Comparison of ENCODE assay signal across 28 mouse cellular contexts in the genomic region with DNA sequence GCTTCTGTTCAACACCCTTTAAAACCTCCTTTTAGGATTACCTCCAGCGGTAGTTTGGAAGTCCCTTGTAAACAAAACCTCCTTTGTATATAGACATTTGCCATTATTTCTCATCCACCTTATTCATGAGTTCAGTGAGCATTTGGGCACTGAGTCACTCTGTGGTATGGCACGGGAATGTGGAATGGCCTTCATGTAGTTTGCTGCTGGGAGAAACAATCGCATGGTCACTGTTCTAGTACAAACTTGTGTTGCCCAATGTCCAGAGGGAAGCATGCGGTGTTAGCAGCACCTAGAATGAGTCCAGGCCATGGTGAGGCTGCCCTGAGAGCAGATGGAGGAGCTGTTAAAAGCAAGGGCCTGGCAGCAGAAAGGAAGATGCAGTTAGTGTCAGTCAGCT. TPM values are rescaled to one million over a fixed set of nuclear protein-coding genes. Genes with fewer than 3 reads are reported as not detected.
DNase-seq lines count a peak whose midpoint lies in the region; ATAC-seq and TF ChIP-seq lines count a peak whose summit lies in the region.
"Had no signal": no experiment of that assay in that cellular context is flagged by ENCODE, and none has a peak within 500 bp of the region (broad histone marks: within the 10 kb centered on the region; RNA-seq: fewer than 3 reads in every experiment).

No protein-coding gene starts in this region.

- H3K9me3 ChIP-seq in hindbrain, embryonic 13.5 days: no peaks in the 10 kb centered on the region
- H3K9me3 ChIP-seq in hindbrain, embryonic 10.5 days: peaks cover 5% of the 10 kb centered on the region; the same call in 1 of the 2 replicates
- no peaks in the 10 kb centered on the region for H3K9me3 ChIP-seq in stomach, embryonic 14.5 days (ENCODE audit: control insufficient read depth, low read depth, low read length)
- no peaks in the 10 kb centered on the region for H3K9me3 ChIP-seq in forebrain, embryonic 14.5 days (replicated peaks; ENCODE audit: control insufficient read depth, low read length)
- H3K9me3 ChIP-seq: heart, embryonic 10.5 days; heart, embryonic 15.5 days; hindbrain, embryonic 12.5 days; limb, embryonic 13.5 days; liver, embryonic 12.5 days; stomach, embryonic 15.5 days had no signal

- ATAC-seq in hindbrain, embryonic 13.5 days (ENCODE audit: low FRiP score): no peak
- no peak for ATAC-seq in stomach, embryonic 14.5 days (ENCODE audit: insufficient number of reproducible peaks, insufficient read depth, low FRiP score, low read depth)
- no peak for ATAC-seq in forebrain, embryonic 14.5 days
- ATAC-seq: forebrain, postnatal 0 days; intestine, postnatal 0 days; lung, postnatal 0 days had no signal

- H3K36me3 ChIP-seq in hindbrain, embryonic 13.5 days: 0 out of 2 replicates have a peak, but pooled peaks cover 3% of the 10 kb centered on the region
- no peaks in the 10 kb centered on the region for H3K36me3 ChIP-seq in hindbrain, embryonic 10.5 days
- H3K36me3 ChIP-seq in stomach, embryonic 14.5 days (ENCODE audit: control insufficient read depth, insufficient read depth, low read length): no peaks in the 10 kb centered on the region
- no peaks in the 10 kb centered on the region for H3K36me3 ChIP-seq in forebrain, embryonic 14.5 days (ENCODE audit: control insufficient read depth, insufficient read depth, low read length)
- H3K36me3 ChIP-seq: forebrain, embryonic 10.5 days; heart, embryonic 10.5 days; heart, embryonic 15.5 days; hindbrain, embryonic 12.5 days; limb, embryonic 13.5 days; liver, embryonic 12.5 days; stomach, embryonic 15.5 days had no signal

- H3K4me2 ChIP-seq in hindbrain, embryonic 13.5 days: no peak overlapping the region
- H3K4me2 ChIP-seq in stomach, embryonic 14.5 days (replicated peaks; ENCODE audit: low read depth, low read length): no peak overlapping the region
- no peak overlapping the region for H3K4me2 ChIP-seq in forebrain, embryonic 14.5 days (ENCODE audit: low read length)
- H3K4me2 ChIP-seq: heart, embryonic 15.5 days; hindbrain, embryonic 12.5 days; limb, embryonic 13.5 days; stomach, embryonic 15.5 days had no signal

- 0 out of 2 replicates have a peak overlapping the region, but pooled peaks have one; percentile 8 for H3K9ac ChIP-seq in hindbrain, embryonic 13.5 days
- no peak overlapping the region for H3K9ac ChIP-seq in stomach, embryonic 14.5 days (replicated peaks; ENCODE audit: low read depth, low read length)
- no peak overlapping the region for H3K9ac ChIP-seq in forebrain, embryonic 14.5 days (ENCODE audit: low read length)
- H3K9ac ChIP-seq: forebrain, postnatal 0 days; heart, embryonic 15.5 days; hindbrain, embryonic 12.5 days; limb, embryonic 13.5 days; liver, embryonic 12.5 days; stomach, embryonic 15.5 days had no signal

- H3K4me3 ChIP-seq in hindbrain, embryonic 13.5 days: no peak overlapping the region
- H3K4me3 ChIP-seq in hindbrain, embryonic 10.5 days: no peak overlapping the region
- H3K4me3 ChIP-seq in embryonic fibroblast, embryonic 13.5 days (ENCODE audit: insufficient read depth, low read length): no peak overlapping the region
- no peak overlapping the region for H3K4me3 ChIP-seq in stomach, embryonic 14.5 days (ENCODE audit: low read depth, low read length)
- no peak overlapping the region for H3K4me3 ChIP-seq in forebrain, embryonic 14.5 days (ENCODE audit: low read depth, low read length)
- no peak overlapping the region for H3K4me3 ChIP-seq in gastrocnemius, adult 2 months
- H3K4me3 ChIP-seq: forebrain, embryonic 10.5 days; heart, embryonic 10.5 days; heart, embryonic 15.5 days; hindbrain, embryonic 12.5 days; limb, embryonic 13.5 days; liver, embryonic 12.5 days; stomach, embryonic 15.5 days had no signal

- 79% methylated on average over 4 of the region's 4 CpGs for WGBS in hindbrain, embryonic 13.5 days
- whole genome bisulfite sequencing in hindbrain, embryonic 10.5 days: 77% methylated on average over 4 of the region's 4 CpGs
- WGBS in stomach, embryonic 14.5 days: 47% methylated on average over 4 of the region's 4 CpGs
- WGBS in forebrain, embryonic 14.5 days: 64% methylated on average over 4 of the region's 4 CpGs

- peaks cover 14% of the 10 kb centered on the region; the same call in 1 of the 2 replicates for H3K27me3 ChIP-seq in hindbrain, embryonic 13.5 days
- H3K27me3 ChIP-seq in hindbrain, embryonic 10.5 days (ENCODE audit: insufficient read depth, poor library complexity, severe bottlenecking): peaks cover 40% of the 10 kb centered on the region
- no peaks in the 10 kb centered on the region for H3K27me3 ChIP-seq in stomach, embryonic 14.5 days (ENCODE audit: control insufficient read depth, insufficient read depth, low read length)
- no peaks in the 10 kb centered on the region for H3K27me3 ChIP-seq in forebrain, embryonic 14.5 days (replicated peaks; ENCODE audit: control insufficient read depth, insufficient read depth, low read length)
- H3K27me3 ChIP-seq: limb, embryonic 13.5 days; stomach, embryonic 15.5 days had no signal

- H3K4me1 ChIP-seq in hindbrain, embryonic 13.5 days (replicated peaks): peaks cover 29% of the 10 kb centered on the region
- peaks cover 26% of the 10 kb centered on the region for H3K4me1 ChIP-seq in hindbrain, embryonic 10.5 days (replicated peaks)
- peaks cover 10% of the 10 kb centered on the region for H3K4me1 ChIP-seq in embryonic fibroblast, embryonic 13.5 days (ENCODE audit: control insufficient read depth, insufficient read depth, low read length)
- peaks cover 20% of the 10 kb centered on the region for H3K4me1 ChIP-seq in stomach, embryonic 14.5 days (ENCODE audit: control insufficient read depth, insufficient read depth, low read length)
- peaks cover 12% of the 10 kb centered on the region for H3K4me1 ChIP-seq in forebrain, embryonic 14.5 days (ENCODE audit: control insufficient read depth, insufficient read depth, low read length)

- TF ChIP-seq CTCF in embryonic fibroblast, embryonic 13.5 days (IDR thresholded peaks at IDR 0.05; ENCODE audit: borderline replicate concordance, insufficient read depth, low read length): no peak
- no peak for TF ChIP-seq CTCF in gastrocnemius, adult 2 months (IDR thresholded peaks at IDR 0.05)

- no peak for TF ChIP-seq POLR2A in embryonic fibroblast, embryonic 13.5 days (IDR thresholded peaks at IDR 0.05; ENCODE audit: low read depth, low read length)

- DNase-seq in hindbrain, embryonic 10.5 days (ENCODE audit: low spot score): no peak
- DNase-seq in Muller cell, postnatal 12 days (ENCODE audit: inconsistent ontology term): peak; percentile 94
- DNase-seq in cerebellum, postnatal 14 days: no peak
- no peak for DNase-seq in forebrain, embryonic 14.5 days (ENCODE audit: low spot score)
- no peak for DNase-seq in gastrocnemius, adult 2 months
- DNase-seq: cerebellum, adult 2 months; cerebellum, postnatal 36 days; forebrain, postnatal 0 days; gastrocnemius, postnatal 25 days; kidney, adult 9 months; kidney, postnatal 10 days; lung, adult 18-20 months; midbrain, embryonic 14.5 days; thymus, postnatal 14 days had no signal

- no peak overlapping the region for H3K27ac ChIP-seq in hindbrain, embryonic 13.5 days
- no peak overlapping the region for H3K27ac ChIP-seq in hindbrain, embryonic 10.5 days
- H3K27ac ChIP-seq in embryonic fibroblast, embryonic 13.5 days (ENCODE audit: insufficient read depth, low read length): peak overlapping the region; percentile 9; the same call in 1 of the 2 replicates
- H3K27ac ChIP-seq in stomach, embryonic 14.5 days (ENCODE audit: low read length): 0 out of 2 replicates have a peak overlapping the region, but pooled peaks have one; percentile 15
- no peak overlapping the region for H3K27ac ChIP-seq in forebrain, embryonic 14.5 days (ENCODE audit: low read depth, low read length)
- H3K27ac ChIP-seq in gastrocnemius, adult 2 months: no peak overlapping the region
- H3K27ac ChIP-seq: forebrain, embryonic 10.5 days; heart, embryonic 10.5 days; heart, embryonic 15.5 days; hindbrain, embryonic 12.5 days; limb, embryonic 13.5 days; liver, embryonic 12.5 days; macrophage; stomach, embryonic 15.5 days had no signal

- intact Hi-C loops in gastrocnemius, adult 2 months (cut with DNase I): no loop called here

RNA-seq across cellular contexts. Expression of a gene that starts 5.5 kb away (rescaled TPM):
- polyA plus RNA-seq in hindbrain, embryonic 13.5 days (2015; fragmentation: Nextera tagmentation; extraction: Ambion mirVana): 163 and 166 TPM in 2 replicates
- 18.0 and 19.9 TPM in 2 replicates for polyA plus RNA-seq in hindbrain, embryonic 10.5 days (2016; fragmentation: Nextera tagmentation; extraction: Ambion mirVana)
- 1.7 and 4.4 TPM in 2 replicates for polyA plus RNA-seq in embryonic fibroblast, embryonic 13.5 days (2011; ENCODE audit: insufficient read length, low read depth, missing spikeins)
- polyA plus RNA-seq in stomach, embryonic 14.5 days (2014; fragmentation: Nextera tagmentation; extraction: Ambion mirVana): 15.3 and 16.3 TPM in 2 replicates
- polyA plus RNA-seq in forebrain, embryonic 14.5 days (2014; fragmentation: Nextera tagmentation; extraction: Ambion mirVana): 126 and 146 TPM in 2 replicates
- not detected for total RNA-seq in gastrocnemius, adult 2 months (2021)

RNA-seq across cellular contexts. Expression of a gene that starts 8.7 kb away (rescaled TPM):
- 4.2 and 5.1 TPM in 2 replicates for polyA plus RNA-seq in hindbrain, embryonic 13.5 days (2015; fragmentation: Nextera tagmentation; extraction: Ambion mirVana)
- polyA plus RNA-seq in hindbrain, embryonic 10.5 days (2016; fragmentation: Nextera tagmentation; extraction: Ambion mirVana): 1.2 and 2.7 TPM in 2 replicates
- 2.1 and 2.9 TPM in 2 replicates for polyA plus RNA-seq in embryonic fibroblast, embryonic 13.5 days (2011; ENCODE audit: insufficient read length, low read depth, missing spikeins)
- polyA plus RNA-seq in stomach, embryonic 14.5 days (2014; fragmentation: Nextera tagmentation; extraction: Ambion mirVana): 1.7 TPM in 2 replicates
- polyA plus RNA-seq in forebrain, embryonic 14.5 days (2014; fragmentation: Nextera tagmentation; extraction: Ambion mirVana): 3.3 and 3.9 TPM in 2 replicates
- total RNA-seq in gastrocnemius, adult 2 months (2021): not detected
- total RNA-seq: megakaryocyte-erythroid progenitor cell, adult 5-6 weeks had no signal

RNA-seq across cellular contexts. Expression of a gene that starts 11.0 kb away (rescaled TPM):
- 204 and 210 TPM in 2 replicates for polyA plus RNA-seq in hindbrain, embryonic 13.5 days (2015; fragmentation: Nextera tagmentation; extraction: Ambion mirVana)
- polyA plus RNA-seq in hindbrain, embryonic 10.5 days (2016; fragmentation: Nextera tagmentation; extraction: Ambion mirVana): 189 and 208 TPM in 2 replicates
- 92.9 and 121 TPM in 2 replicates for polyA plus RNA-seq in embryonic fibroblast, embryonic 13.5 days (2011; ENCODE audit: insufficient read length, low read depth, missing spikeins)
- polyA plus RNA-seq in stomach, embryonic 14.5 days (2014; fragmentation: Nextera tagmentation; extraction: Ambion mirVana): 141 and 147 TPM in 2 replicates
- polyA plus RNA-seq in forebrain, embryonic 14.5 days (2014; fragmentation: Nextera tagmentation; extraction: Ambion mirVana): 188 and 243 TPM in 2 replicates
- total RNA-seq in gastrocnemius, adult 2 months (2021): 10 to 100 TPM; 37.7 to 46.4 TPM

RNA-seq across cellular contexts. Expression of a gene that starts 11.2 kb away (rescaled TPM):
- polyA plus RNA-seq in hindbrain, embryonic 13.5 days (2015; fragmentation: Nextera tagmentation; extraction: Ambion mirVana): 22.6 and 24.4 TPM in 2 replicates
- polyA plus RNA-seq in hindbrain, embryonic 10.5 days (2016; fragmentation: Nextera tagmentation; extraction: Ambion mirVana): 34.2 and 36.7 TPM in 2 replicates
- polyA plus RNA-seq in embryonic fibroblast, embryonic 13.5 days (2011; ENCODE audit: insufficient read length, low read depth, missing spikeins): 13.5 and 17.6 TPM in 2 replicates
- polyA plus RNA-seq in stomach, embryonic 14.5 days (2014; fragmentation: Nextera tagmentation; extraction: Ambion mirVana): 13.9 and 16.4 TPM in 2 replicates
- polyA plus RNA-seq in forebrain, embryonic 14.5 days (2014; fragmentation: Nextera tagmentation; extraction: Ambion mirVana): 13.9 and 18.9 TPM in 2 replicates
- 1 to 10 TPM; 1.4 to 2.0 TPM for total RNA-seq in gastrocnemius, adult 2 months (2021)

RNA-seq across cellular contexts. Expression of a gene that starts 34.4 kb away (rescaled TPM):
- 92.4 and 93.5 TPM in 2 replicates for polyA plus RNA-seq in hindbrain, embryonic 13.5 days (2015; fragmentation: Nextera tagmentation; extraction: Ambion mirVana)
- polyA plus RNA-seq in hindbrain, embryonic 10.5 days (2016; fragmentation: Nextera tagmentation; extraction: Ambion mirVana): 45.1 and 46.9 TPM in 2 replicates
- polyA plus RNA-seq in embryonic fibroblast, embryonic 13.5 days (2011; ENCODE audit: insufficient read length, low read depth, missing spikeins): 175 and 199 TPM in 2 replicates
- polyA plus RNA-seq in stomach, embryonic 14.5 days (2014; fragmentation: Nextera tagmentation; extraction: Ambion mirVana): 85.3 and 87.4 TPM in 2 replicates
- polyA plus RNA-seq in forebrain, embryonic 14.5 days (2014; fragmentation: Nextera tagmentation; extraction: Ambion mirVana): 70.3 and 77.3 TPM in 2 replicates
- total RNA-seq in gastrocnemius, adult 2 months (2021): 1 to 10 TPM; 6.8 to 9.4 TPM

Comparison
In these comparisons a context has a peak if more than half of its experiments do, and no peak if none do; other contexts are left out.
1. H3K27ac ChIP-seq: peak in embryonic fibroblast, embryonic 13.5 days (single experiment) and stomach, embryonic 14.5 days (single experiment); none in hindbrain, embryonic 13.5 days (single experiment), hindbrain, embryonic 10.5 days (single experiment), forebrain, embryonic 14.5 days (single experiment) and gastrocnemius, adult 2 months (single experiment).